Mouse (Mus musculus) heart, postnatal 0 days (tissue): ENCODE measurements around the gene Cdc42.

Source experiments
- CTCF ChIP-seq: IDR thresholded peaks from 2 replicates; pipeline ENCODE4 v1.5.1; 2016; ENCODE audit warnings: antibody characterized with exemption, control low read depth, low read depth
- EP300 ChIP-seq: IDR thresholded peaks from 2 replicates; pipeline ENCODE4 v1.6.1; 2016; ENCODE audit warnings: antibody characterized with exemption, low read depth

- TF ChIP-seq CTCF = no peak
- TF ChIP-seq EP300 = no peak
These were observed 52.5 kb downstream of the Cdc42 start for GRCm38 (mm10) chr4:137305066-137305465.
